Mouse (Mus musculus) right cerebral cortex, postnatal 4 days (tissue): ENCODE results near the gene Sptlc2.
A peak's percentile ranks its signal among the peaks of the same experiment; 100 is the strongest.
"Not testable (repeated sequence)": the region's sequence is repeated elsewhere in the genome, so short reads cannot be mapped to it uniquely, and the experiment has no call there.

Source experiments
- DNase-seq: peaks from one replicate; pipeline ENCODE4 v3.0.0-alpha.2; 2022

The Sptlc2 gene

DNA sequence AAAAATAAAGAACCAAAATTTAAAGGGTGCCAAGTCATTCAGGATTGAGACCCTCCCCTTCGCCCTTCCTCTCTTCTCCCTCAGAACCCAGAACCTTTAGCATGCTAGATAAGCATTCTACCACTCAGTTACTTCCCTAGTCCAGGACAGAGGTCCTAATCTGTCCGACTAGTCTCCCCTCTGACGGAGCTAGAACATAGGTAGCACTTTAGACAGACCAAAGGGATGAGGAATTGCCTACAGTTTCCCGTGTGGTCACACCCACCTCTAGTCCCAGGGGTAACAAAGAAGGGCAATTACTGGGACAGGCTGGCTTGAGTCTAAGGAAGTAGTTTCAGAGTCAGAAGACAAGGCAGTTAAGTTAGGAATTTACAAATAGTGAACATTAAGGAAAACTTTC is 60.1 kb downstream of the Sptlc2 start:
- no peak for DNase-seq

DNA sequence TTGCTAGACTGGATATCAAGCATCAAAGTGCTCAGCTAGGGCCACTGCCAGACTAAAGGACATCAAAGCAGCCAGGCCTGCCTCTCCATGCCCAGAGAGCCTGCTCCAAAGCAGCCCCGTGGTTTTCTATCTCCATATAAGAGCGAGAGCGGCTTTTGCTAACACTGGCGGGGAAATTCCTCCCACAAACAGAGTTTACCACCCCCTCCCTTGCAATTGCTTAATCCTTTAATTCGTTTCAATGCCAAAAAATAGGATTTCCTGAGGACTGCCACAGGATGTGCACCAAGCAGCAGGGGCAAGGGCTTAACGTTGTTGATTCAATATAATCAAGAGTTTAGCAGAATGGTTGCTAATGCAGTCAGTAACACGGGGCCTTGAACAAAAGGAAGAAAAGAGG is 60.5 kb downstream of the Sptlc2 start:
- DNase-seq, result no peak

DNA sequence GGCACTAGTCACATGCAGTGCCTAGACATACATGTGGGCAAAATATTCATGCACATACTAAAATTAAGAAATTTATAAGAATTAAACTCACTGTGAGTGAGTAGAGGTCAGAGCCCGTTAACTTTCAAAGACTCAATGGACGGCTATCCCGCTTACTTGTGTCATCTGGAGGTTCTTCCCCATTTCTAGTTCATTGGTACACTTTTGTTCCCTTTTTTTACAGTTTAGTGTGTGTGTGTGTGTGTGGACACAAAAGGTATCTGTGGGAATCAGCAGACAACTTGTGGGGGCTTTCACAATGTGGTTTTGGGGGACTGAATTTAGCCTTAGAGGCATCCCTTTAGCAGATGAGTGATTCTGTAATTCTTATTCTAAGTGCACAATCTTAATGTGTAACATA is 62.7 kb downstream of the Sptlc2 start:
- DNase-seq, result no peak

- DNase-seq, result no peak
Measured at GRCm38 (mm10) chr12:87319229-87319628, 68.9 kb downstream of the Sptlc2 start.

DNA sequence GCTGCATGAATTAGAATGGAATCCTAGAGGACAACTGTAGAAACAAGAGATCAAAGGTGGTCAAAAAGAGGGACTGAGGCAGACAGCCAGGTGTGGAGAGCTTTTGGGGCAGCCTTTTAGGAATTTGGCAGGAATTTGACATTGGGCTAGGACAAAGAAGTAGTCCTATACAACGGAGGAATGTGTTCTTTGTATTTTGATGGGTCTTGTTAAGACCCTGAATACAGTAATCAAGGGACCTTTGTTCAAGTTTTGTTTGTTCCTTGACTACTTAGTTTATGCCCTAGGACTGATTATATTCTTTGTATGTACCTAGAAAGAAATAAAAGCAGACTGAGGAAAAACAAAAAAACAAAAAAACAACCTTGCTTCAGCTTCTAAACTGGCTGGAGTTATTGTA is 70.2 kb downstream of the Sptlc2 start:
- no peak for DNase-seq

- no peak for DNase-seq
Measured at GRCm38 (mm10) chr12:87313098-87313497, 75.1 kb downstream of the Sptlc2 start.

DNA sequence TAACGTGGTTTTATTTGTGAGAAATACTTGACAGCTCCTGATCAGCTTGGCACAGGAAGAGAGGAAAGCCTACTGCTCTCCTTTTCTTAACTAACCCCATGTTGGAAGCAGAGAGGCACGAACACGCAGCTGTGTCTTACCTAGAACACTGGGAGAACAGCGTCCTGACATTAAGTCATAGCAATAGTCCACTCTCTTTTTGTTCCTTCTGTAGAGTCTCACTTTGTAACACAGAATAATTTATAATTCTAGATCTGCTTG is 81.6 kb downstream of the Sptlc2 start:
- DNase-seq, result not testable (repeated sequence)

DNA sequence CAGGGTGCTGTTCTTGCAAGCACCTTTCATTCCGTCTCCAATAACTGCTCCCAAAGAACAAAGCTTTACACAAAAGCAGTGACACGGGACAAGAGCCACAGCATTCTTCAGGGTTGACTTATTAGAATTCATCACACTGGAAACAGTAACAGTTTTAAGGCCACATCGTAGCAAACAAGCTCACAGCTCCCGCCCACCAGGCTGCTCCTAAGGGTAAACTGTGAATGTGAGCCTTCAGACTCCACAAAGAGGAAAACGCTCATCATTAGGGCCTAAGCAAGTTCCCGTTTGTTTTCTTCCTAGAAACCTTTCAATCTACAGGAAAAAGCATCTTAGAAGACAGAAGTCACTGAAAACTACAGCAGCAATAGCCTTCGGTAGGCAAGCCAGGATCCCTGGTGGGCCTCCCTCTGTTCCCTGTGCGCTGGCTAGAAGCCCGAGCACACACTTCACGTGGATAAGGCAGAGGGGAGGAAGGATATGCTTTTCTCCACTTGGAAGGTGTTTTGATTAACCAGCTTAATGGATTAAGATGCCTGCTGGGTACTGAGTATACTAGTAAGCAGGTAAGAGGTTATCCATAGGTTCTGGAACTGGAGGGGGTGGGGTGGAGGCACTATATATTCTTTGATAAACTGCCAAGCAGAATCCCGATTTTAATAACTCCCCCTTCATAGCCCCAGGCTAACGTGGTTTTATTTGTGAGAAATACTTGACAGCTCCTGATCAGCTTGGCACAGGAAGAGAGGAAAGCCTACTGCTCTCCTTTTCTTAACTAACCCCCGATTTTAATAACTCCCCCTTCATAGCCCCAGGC is 82.2 kb downstream of the Sptlc2 start:
- no peak for DNase-seq

DNA sequence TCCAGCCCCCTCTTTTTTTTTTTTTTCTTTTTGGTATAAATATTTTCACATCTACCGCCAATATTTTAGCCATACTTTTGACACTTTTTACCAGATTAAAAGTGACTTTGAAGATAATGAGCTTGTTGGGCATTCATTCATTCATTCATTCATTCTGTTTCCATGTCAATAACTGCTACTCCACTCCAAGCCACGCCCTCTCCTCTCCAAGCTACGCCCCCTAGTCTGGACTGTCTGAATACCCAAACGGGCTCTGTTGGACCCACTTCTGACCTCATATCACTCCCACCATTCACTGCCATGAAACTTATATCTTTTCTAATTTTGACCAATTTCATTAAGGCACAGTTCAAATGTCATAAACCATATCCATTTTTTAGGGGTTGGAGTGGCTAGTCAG is 87.0 kb downstream of the Sptlc2 start:
- no peak for DNase-seq

DNA sequence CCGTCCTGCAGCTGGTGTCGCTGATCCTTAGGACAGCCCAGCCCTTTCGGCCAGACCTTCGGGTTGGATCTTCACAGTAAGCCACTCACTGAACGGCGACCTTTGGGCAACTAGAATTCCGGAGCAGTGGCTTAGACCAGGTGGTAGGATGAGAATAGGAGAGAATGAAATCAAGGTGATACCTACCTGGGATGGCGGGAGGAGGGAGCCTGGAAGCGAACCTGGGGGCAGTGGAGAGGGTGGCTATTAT is 87.8 kb downstream of the Sptlc2 start:
- no peak for DNase-seq

DNA sequence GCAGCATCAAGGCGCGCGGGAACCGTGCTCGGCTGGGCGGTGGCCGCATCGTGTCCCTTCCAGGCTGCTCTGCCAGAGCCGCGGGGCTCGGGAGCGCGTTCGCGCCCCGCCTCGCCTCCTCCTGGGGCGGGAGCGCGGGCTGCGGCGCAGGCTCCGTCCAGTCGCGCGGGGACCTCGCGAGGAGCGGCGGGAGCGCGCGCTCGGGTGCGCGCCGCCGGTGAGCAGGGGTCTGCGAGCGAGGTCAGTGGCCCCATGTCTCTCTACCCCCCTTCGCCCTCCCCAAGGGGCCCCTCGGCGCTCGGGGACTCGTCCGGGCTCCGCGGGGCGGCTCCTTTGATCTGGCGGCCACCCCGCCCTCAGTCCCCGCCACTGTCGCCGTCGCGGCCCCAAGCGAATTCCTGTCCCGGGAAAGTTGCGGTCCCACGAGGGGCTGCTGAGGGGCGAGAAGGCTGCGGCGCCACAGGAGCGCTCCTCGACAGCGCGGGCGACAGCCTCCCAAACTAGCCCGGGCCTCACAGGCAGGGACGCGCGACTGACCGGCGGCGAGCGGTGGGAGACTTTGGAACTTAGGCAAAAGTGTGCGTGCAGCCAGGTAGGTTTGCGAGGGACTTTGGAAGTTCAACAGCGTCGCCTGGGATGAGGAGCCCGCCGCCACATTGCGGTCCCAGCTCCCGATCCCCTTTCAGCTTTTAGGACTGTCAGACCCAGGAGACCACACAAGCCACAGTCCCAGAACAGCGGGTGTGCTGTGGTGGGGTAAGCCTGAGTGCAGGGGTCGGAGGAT is 88.3 kb downstream of the Sptlc2 start, which contains the start of gene Ism2:
Gene Ism2 (minus strand): TSS at position 49 of the 784 bp plus-strand sequence.
- peak; percentile 32 for DNase-seq

DNA sequence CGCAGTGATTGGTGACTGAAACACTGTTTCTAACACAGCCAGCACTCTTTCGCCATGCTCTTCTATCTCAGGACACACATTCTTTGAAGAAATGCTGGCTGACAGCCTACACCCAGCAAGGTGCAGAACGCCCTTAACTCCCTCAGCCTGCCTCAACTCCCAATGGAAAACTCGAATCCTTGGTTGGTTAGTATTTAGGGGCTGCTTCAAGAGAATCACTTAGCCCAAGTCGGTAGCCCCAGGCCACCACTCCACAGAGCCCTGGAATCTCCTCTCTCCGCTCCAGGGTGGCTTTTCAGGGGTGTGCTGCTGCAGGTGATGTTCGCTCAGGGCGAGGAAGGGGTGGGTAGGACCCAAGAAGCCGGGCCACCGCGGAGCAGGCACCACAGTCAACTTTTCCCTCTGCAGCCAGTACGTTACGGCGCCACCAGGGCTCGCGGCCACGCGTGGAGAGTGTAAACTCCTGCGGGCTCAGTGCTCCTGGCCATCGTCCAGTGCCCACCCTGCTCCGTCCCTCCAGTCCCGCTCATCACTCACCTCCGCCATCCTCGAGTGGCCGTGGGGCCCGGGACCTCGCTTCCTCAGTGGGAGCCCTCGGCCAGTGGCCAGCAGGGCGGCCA is 89.0 kb downstream of the Sptlc2 start:
- DNase-seq, result peak; percentile 40

- DNase-seq, result no peak
Measured at GRCm38 (mm10) chr12:87293934-87294333, 94.2 kb downstream of the Sptlc2 start.

DNA sequence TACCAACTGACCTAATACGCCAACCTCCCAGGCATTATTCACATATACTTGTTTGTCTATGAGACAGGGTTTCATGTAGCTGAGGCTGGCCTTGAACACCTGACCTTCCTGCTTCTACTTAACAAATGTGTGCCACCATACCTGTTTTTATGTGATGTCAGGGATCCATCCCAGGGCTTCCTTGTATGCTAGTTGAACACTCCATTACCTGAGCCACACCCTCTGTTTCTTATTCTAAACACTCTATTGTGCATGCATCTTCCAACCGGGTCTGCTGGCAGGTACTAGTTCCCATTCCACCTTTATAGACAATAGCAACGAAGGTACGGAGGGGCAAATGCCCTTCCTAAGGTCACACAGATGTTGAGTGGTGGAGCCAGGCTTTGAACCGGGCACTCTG is 99.1 kb downstream of the Sptlc2 start:
- no peak for DNase-seq

DNA sequence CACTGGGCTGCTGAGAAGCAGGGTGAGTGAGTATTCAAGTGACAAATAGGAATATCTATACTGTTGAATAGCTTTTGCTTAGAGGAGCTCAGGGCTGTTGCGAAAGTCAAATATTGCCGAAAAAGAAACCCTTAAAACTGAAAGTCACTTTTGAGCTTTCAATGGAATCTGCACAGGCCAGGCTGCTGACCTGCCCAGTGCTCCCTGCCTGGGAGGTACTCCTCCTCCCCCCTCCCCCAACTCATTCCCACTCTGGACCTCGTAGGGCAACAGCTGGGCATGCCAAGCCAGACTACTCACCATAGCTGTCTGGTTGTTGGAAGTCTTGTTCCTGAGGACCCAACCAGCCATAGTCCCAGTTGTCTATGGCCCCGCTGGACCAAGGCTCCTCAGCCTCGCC is 103.4 kb downstream of the Sptlc2 start:
- no peak for DNase-seq

DNA sequence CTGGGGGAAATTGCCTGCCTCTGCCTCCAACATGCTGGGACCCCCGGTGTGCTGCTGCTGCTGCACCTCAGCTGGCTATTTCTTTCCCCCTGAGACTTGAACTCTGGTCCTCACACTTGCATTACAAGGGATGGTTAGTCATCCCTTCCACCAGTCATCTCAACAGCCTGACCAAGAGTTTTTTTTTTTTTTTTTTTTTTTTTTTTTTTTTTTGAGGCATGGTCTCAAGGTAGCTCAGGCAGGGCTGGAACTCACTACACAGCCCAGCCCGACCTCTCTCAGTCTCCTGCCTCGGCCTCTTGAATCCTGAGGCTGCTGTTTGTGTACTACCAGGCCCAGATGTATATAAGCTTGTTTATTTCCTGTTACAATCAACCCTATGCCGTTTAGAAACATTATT is 103.9 kb downstream of the Sptlc2 start:
- no peak for DNase-seq

DNA sequence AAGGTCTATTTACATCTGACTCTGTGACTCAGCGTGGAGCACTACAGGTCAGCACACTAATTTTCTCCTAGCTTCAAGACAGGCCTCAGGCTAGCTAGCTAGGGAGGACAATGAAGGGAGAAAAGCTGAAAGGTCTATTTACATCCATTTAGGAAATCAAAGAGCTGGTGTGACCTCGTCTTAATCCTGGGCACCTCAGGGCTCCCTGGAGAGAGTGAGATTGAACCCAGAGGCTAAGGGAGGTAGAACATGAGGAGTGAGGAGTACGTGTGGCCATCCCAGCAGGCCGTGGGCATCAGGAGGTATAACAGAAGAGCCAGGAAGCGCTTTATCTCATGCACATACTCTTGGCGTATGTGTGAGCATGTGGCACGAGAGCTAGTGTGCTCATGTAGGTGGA is 104.4 kb downstream of the Sptlc2 start:
- no peak for DNase-seq

- DNase-seq, result no peak
Measured at GRCm38 (mm10) chr12:87282743-87283142, 105.4 kb downstream of the Sptlc2 start.

DNA sequence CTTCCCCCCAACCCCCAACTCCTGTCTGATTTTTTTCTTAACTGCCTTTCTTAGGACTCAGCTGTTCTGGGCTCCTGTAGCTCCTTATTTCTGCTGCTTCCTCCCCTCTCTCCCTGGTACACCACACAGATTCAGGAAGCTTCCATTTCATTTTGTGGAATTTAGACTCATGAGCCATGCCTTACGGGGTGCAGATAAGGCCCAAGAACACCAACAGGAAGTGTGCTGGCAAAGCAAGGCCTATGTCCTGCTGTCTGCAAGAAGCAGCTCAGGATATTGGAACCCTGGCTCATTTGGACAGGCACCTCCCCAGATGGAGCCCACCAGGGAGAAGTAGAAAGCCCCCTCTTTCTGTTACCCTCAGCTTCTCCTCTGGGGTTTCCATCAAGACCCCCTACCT is 106.4 kb downstream of the Sptlc2 start:
- no peak for DNase-seq

GRCm38 (mm10) chr12:87279879-87280278 is 108.3 kb downstream of the Sptlc2 start:
- DNase-seq, result no peak

DNA sequence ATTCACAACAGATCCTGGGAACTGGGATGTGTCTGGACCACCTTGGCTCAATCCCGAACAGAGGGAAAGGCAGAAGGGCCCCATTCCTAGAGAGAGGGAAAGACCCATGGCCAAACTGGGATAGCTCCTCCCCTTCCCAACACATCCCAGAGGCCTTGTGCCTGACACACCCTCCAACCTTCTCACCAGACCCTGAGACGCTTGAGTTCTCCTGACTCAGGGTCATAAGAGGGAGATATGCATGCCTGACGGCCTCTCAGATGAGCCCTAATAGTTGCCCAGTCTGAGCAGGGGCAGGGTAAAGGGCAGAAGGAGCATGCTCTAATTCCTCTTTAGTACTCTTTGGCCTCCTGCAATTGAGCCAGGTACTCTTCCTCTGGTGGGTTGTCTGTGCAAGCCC is 108.8 kb downstream of the Sptlc2 start:
- DNase-seq, result no peak

- DNase-seq, result no peak
Measured at GRCm38 (mm10) chr12:87278118-87278730, 109.9 kb downstream of the Sptlc2 start.

DNA sequence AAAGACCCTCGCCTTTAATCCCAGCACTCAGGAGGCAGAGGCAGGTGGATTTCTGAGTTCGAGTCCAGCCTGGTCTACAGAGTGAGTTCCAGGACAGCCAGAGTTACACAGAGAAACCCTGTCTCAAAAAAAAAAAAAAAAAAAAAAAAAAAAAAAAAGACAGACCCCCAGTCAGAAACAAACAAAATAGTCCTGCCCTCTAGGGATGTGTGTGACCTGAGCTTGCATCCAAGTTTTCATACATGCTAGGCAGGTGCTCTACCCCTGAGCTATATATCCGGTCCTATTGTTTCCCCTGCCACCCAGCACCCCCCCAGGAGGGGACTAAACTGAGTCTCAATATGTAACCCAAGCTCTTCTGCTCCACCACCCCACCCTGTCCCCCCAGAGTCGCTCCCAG is 110.9 kb downstream of the Sptlc2 start:
- DNase-seq, result not testable (repeated sequence)
